Mouse (Mus musculus) spleen, adult 18-20 months (tissue): Measurements from ENCODE around the gene Zbtb8a.
"Not testable (repeated sequence)": the region's sequence is repeated elsewhere in the genome, so short reads cannot be mapped to it uniquely, and the experiment has no call there.

Experiments
- DNase-seq, 2 experiments: peaks; one replicate each; pipeline ENCODE4 v3.0.0; 2022; ENCODE audit warnings: mixed read lengths in 2 of 2

The Zbtb8a gene

DNA sequence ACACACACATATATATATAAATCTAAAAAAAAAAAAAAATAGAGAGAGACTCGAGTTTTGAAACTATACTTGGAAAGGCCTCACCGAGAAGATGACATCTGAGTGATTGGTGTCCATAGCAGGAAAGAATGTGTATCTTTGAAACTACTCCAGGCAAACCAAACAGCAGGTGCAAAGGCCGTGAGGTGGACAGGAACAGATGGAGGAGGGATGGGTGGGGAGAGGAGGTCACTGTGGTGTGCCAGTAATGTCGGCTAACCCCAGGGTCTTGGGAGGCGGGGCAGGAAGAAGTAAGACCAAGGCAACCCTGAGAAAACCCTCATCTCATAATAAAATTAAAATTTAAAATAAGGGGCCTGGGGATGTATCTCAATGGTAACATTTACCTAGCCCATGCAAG lies 2.1 kb downstream of the Zbtb8a start:
- no peak for DNase-seq

DNA sequence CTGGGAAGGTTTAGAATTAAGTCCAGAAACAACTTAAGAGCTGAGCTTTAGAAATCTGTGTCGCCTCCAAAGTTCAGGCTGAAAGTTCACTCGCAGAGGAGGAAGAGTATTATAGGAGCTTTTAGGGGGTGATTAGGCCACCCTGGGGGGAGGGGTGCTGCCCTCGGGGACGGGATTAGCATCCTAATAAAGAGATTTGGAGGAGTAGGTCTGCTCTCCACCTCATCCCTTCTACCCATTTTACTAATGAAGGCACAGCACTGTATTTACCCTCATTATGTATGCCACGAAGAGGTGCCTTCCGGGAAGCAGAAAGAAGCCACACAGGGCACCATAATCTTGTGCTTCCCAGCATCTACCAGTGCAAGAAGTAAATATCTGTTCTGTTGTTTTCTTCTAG lies 2.9 kb downstream of the Zbtb8a start:
- no peak for DNase-seq

DNA sequence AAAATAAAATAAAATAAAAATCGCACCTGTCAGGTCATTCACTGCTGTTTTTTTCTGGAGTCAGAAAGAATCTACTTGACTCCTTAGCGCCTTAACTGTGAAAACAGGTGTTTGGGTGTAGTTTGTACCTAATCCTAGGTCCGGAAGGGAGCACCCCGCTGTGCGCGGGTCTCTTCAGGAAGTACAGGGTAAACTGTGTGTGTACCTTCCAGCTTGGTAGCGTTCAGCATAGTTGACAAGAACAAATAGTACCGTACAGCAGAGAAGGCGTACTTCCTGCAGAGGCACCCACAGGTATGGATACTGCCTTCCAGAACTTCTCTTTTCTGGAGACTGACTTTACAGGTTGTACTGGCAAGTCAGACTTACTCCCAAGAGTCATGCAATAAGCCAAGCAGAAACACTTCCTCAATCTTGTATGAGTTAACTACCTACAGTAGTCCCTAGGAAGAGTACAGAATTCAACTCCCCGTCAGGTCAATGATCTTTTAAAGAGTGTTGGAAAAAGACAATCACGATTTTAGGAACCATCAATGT lies 3.6 kb downstream of the Zbtb8a start:
- no peak for DNase-seq

GRCm38 (mm10) chr4:129373202-129373976 lies 4.5 kb downstream of the Zbtb8a start:
- no peak for DNase-seq

DNA sequence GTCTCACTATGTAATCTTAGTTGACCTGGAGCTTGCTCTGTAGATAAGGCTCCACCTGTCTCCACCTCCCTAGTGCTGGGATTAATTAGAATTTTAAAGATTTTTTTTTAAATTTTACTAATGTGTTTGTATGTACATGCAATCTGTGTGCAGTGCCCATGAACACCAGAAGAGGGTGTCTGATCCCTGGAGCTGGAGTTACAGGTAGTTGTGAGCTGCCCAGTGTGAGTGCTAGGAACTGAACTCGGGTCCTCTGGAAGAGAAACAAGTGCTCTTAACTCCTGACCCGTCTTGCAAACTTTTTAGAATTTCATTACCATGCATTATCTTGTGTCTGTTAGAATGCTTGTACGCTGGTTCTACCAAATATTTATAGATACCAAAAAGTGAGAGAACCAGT lies 6.5 kb downstream of the Zbtb8a start:
- no peak for DNase-seq

DNA sequence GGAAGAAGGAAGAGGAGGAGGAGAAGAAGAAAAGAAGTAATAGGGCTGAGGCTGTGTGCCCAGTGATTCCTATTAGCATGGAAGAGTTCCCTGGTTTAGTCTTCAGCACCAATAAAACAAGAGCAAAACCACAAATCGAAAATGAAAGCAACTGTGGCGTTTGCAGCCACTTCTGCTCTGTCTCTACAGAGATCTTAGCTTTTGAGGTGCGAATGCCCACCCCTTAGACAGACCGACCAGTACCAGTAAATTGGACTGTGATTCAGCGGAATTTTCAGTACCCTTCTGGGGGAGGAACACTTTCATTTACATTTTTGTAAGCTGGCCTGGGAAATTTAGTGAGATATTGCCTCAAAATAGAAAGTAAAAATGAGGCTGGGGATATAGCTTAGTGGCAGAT lies 12.7 kb downstream of the Zbtb8a start:
- peak in 1 of 2 experiments; percentile 37 for DNase-seq

GRCm38 (mm10) chr4:129364379-129364778 lies 13.5 kb downstream of the Zbtb8a start:
- DNase-seq: no peak

GRCm38 (mm10) chr4:129363463-129363862 lies 14.5 kb downstream of the Zbtb8a start:
- no peak for DNase-seq

DNA sequence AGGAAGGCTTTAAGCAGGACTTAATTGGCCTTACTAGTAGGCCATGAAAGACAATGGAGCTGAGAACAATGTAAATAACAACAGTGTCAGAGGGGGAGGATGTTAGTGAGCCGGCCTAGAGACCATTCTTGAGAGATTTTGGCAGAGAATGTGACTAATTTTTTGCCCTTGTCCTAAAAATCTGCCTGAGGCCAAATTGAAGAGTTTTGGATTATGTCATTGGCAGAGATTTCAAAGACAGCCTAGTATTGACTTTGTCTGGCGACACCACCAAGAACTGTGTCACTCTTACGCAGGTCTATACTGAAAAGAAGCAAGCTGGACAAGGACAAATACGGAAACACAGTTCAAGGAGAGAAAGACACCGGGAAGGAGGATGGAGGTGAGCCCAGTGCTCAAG lies 15.1 kb downstream of the Zbtb8a start:
- DNase-seq: no peak

- DNase-seq: not testable (repeated sequence)
Measured at GRCm38 (mm10) chr4:129362238-129362637, 15.7 kb downstream of the Zbtb8a start.

- no peak for DNase-seq
Measured at GRCm38 (mm10) chr4:129357613-129358163, 20.2 kb downstream of the Zbtb8a start.

- peak; percentile 22 to 34 for DNase-seq
Measured at GRCm38 (mm10) chr4:129354236-129354635, 23.7 kb downstream of the Zbtb8a start.

- no peak for DNase-seq
Measured at GRCm38 (mm10) chr4:129353176-129353575, 24.7 kb downstream of the Zbtb8a start.

GRCm38 (mm10) chr4:129351111-129351510 lies 26.8 kb downstream of the Zbtb8a start:
- no peak for DNase-seq

DNA sequence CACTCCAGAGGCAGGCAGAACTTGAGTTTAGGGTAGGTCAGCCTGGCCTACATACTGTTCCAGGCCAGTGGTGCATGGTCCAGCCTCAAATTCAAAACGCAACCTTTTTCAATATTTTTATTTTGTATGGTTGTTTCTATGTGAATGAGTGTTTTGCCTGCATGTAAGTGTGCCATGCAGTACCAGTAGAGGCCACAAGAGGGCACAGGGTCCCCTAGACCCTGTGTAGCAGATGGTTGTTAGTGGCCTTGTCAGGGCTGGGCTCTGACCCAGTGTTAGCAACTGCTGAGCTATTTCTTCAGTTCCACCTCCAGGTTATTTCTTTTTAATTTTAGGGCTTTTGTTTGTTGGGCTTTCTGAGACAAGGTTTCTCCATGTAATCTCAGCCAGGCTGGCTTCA lies 27.3 kb downstream of the Zbtb8a start:
- peak; percentile 45 to 76 for DNase-seq

- DNase-seq: no peak
Measured at GRCm38 (mm10) chr4:129346481-129347154, 31.3 kb downstream of the Zbtb8a start.

DNA sequence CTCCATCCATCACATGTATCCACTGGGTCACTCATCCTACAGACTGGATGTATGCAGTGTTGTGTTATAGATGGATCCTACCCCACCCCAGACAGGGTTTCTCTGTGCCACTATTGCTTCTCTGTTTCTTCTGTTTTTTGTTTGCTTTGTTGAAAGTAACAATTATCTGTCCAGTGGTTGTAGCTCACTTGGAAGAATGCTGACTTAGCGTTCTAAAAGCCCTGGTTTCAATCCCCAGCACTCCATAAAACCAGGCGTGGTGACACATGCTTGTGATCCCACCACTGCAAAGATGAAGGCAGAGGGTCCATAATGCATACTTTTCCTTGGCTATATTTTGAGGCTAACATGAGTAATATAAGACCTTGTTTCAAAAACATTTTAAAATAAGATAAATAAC lies 35.2 kb downstream of the Zbtb8a start:
- no peak for DNase-seq

DNA sequence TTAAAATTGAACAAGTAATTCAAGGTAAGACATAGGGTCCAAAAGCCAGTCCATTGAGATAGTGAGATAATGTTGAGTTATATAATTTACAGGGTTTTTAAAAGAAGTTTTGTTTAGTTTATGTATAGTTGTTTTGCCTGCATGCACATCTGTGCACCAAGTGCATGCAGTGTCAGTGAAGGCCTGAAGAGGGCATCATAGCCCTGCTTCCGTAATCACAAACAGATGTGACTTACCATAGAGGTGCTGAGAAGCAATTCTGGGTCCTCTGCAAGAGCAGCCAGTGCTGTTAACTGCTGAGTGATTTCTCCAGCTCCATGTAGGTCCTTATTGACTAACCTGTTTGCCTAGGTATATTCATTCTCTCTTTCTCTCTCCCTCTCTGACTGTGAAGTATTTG lies 36.0 kb downstream of the Zbtb8a start:
- DNase-seq: no peak

GRCm38 (mm10) chr4:129339743-129340142 lies 38.2 kb downstream of the Zbtb8a start:
- DNase-seq: no peak

DNA sequence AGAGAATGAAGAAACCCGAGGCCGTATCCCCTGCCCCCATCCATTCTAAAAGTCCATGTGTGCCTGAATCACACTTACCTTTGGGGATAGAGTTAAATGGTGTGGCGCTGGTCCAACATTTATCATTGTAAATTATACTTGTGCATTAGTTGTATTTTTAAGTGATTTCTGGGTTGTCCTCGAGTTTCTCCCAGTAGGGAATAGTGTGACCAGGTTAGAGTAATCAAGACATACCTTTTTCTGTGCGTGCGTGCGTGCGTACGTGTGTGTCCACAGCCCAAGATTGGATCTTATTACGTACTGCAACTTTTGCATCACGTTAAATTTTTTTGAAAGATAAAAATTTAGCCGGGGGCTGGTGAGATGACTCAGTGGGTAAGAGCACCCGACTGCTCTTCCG lies 41.6 kb downstream of the Zbtb8a start:
- DNase-seq: no peak

- DNase-seq: peak; percentile 93
Measured at GRCm38 (mm10) chr4:129335216-129336074, 42.5 kb downstream of the Zbtb8a start, which contains the start of the genes Rbbp4 and Zbtb8os. Rbbp4 (minus strand) TSS chr4:129335370. Zbtb8os (plus strand) TSS chr4:129335695.

GRCm38 (mm10) chr4:129334677-129335215 lies 43.2 kb downstream of the Zbtb8a start:
- no peak for DNase-seq
